9 mouse cellular contexts compared by ENCODE assay signal in genomic region chr4:57812916-57813575, GRCm38 (mm10).
DNase-seq lines count a peak whose midpoint lies in the region; ATAC-seq and TF ChIP-seq lines count a peak whose summit lies in the region.
"Had no signal": no experiment of that assay in that cellular context is flagged by ENCODE, and none has a peak within 500 bp of the region (broad histone marks: within the 10 kb centered on the region; RNA-seq: fewer than 3 reads in every experiment).

No protein-coding gene starts in this region.

- H3K36me3 ChIP-seq in neural tube, embryonic 13.5 days = no peaks in the 10 kb centered on the region
- no peaks in the 10 kb centered on the region for H3K36me3 ChIP-seq in embryonic facial prominence, embryonic 14.5 days (ENCODE audit: control insufficient read depth, insufficient read depth, low read length)
- no peaks in the 10 kb centered on the region for H3K36me3 ChIP-seq in kidney, adult 2 months (ENCODE audit: control insufficient read depth, insufficient read depth, low read length)
- peaks cover 4% of the 10 kb centered on the region; the same call in 1 of the 2 replicates for H3K36me3 ChIP-seq in lung, embryonic 16.5 days (ENCODE audit: control insufficient read depth, insufficient read depth, low read length)
- H3K36me3 ChIP-seq: neural tube, embryonic 12.5 days had no signal

- H3K9ac ChIP-seq in neural tube, embryonic 13.5 days = no peak overlapping the region
- H3K9ac ChIP-seq in embryonic facial prominence, embryonic 14.5 days (ENCODE audit: low read depth, low read length) = no peak overlapping the region
- H3K9ac ChIP-seq in lung, embryonic 16.5 days (ENCODE audit: low read length) = no peak overlapping the region
- H3K9ac ChIP-seq: neural tube, embryonic 12.5 days had no signal

- 65% methylated on average over 7 of the region's 7 CpGs for WGBS in neural tube, embryonic 13.5 days
- WGBS in embryonic facial prominence, embryonic 14.5 days = 33% methylated on average over 7 of the region's 7 CpGs
- 49% methylated on average over 7 of the region's 7 CpGs for WGBS in kidney, adult 2 months
- WGBS in lung, embryonic 16.5 days = 32% methylated on average over 7 of the region's 7 CpGs

- H3K9me3 ChIP-seq in neural tube, embryonic 13.5 days = no peaks in the 10 kb centered on the region
- 0 out of 2 replicates have a peak, but pooled peaks cover under 1% of the 10 kb centered on the region for H3K9me3 ChIP-seq in embryonic facial prominence, embryonic 14.5 days (ENCODE audit: control insufficient read depth, low read length)
- no peaks in the 10 kb centered on the region for H3K9me3 ChIP-seq in lung, embryonic 16.5 days (ENCODE audit: control insufficient read depth, low read length)

- ATAC-seq in neural tube, embryonic 13.5 days (ENCODE audit: low read depth) = no peak
- ATAC-seq in embryonic facial prominence, embryonic 14.5 days (ENCODE audit: low read depth) = peak; percentile 76
- ATAC-seq in lung, embryonic 16.5 days (ENCODE audit: low read depth) = peak; percentile 77
- ATAC-seq in cerebellum, adult (ENCODE audit: insufficient number of reproducible peaks, low FRiP score, low TSS enrichment) = no peak

- H3K4me1 ChIP-seq in neural tube, embryonic 13.5 days (replicated peaks) = 0 out of 2 replicates have a peak, but pooled peaks cover 4% of the 10 kb centered on the region
- no peaks in the 10 kb centered on the region for H3K4me1 ChIP-seq in embryonic facial prominence, embryonic 14.5 days (ENCODE audit: control insufficient read depth, insufficient read depth, low read length)
- H3K4me1 ChIP-seq in kidney, adult 2 months (ENCODE audit: control insufficient read depth, insufficient read depth, low read length) = peaks cover 7% of the 10 kb centered on the region
- peaks cover 15% of the 10 kb centered on the region for H3K4me1 ChIP-seq in lung, embryonic 16.5 days (replicated peaks; ENCODE audit: control insufficient read depth, insufficient read depth, low read length)

- no peak overlapping the region for H3K4me2 ChIP-seq in neural tube, embryonic 13.5 days
- no peak overlapping the region for H3K4me2 ChIP-seq in embryonic facial prominence, embryonic 14.5 days (ENCODE audit: low read depth, low read length)
- no peak overlapping the region for H3K4me2 ChIP-seq in lung, embryonic 16.5 days (ENCODE audit: low read depth, low read length)
- H3K4me2 ChIP-seq: neural tube, embryonic 12.5 days had no signal

- TF ChIP-seq POLR2A in kidney, adult 2 months (IDR thresholded peaks at IDR 0.05; ENCODE audit: low read depth, low read length) = no peak

- 0 out of 2 replicates have a peak overlapping the region, but pooled peaks have one; percentile 23 for H3K27ac ChIP-seq in neural tube, embryonic 13.5 days (replicated peaks)
- H3K27ac ChIP-seq in embryonic facial prominence, embryonic 14.5 days (replicated peaks; ENCODE audit: low read depth, low read length) = peak overlapping the region; percentile 61
- peak overlapping the region; percentile 73 for H3K27ac ChIP-seq in kidney, adult 2 months (ENCODE audit: insufficient read depth, low read depth, low read length)
- H3K27ac ChIP-seq in lung, embryonic 16.5 days (ENCODE audit: low read length) = peak overlapping the region; percentile 82
- H3K27ac ChIP-seq: neural tube, embryonic 12.5 days had no signal

- DNase-seq in neural tube, embryonic 10.5 days (ENCODE audit: extremely low spot score, low spot score) = no peak
- peak; percentile 71 for DNase-seq in embryonic facial prominence, embryonic 14.5 days (ENCODE audit: low spot score)
- peak; percentile 74 for DNase-seq in kidney, adult 2 months
- no peak for DNase-seq in retina, postnatal 1 day
- DNase-seq in c-Kit-positive CD71-positive TER-119-positive erythroid progenitor cells, embryonic 14.5 days (ENCODE audit: low spot score) = no peak

- H3K4me3 ChIP-seq in neural tube, embryonic 13.5 days = no peak overlapping the region
- no peak overlapping the region for H3K4me3 ChIP-seq in embryonic facial prominence, embryonic 14.5 days (ENCODE audit: low read depth, low read length)
- H3K4me3 ChIP-seq in kidney, adult 2 months (ENCODE audit: insufficient read depth, low read depth, low read length) = no peak overlapping the region
- no peak overlapping the region for H3K4me3 ChIP-seq in lung, embryonic 16.5 days (ENCODE audit: low read length)
- H3K4me3 ChIP-seq: neural tube, embryonic 12.5 days had no signal

- TF ChIP-seq CTCF in kidney, adult 2 months (conservative IDR thresholded peaks at IDR 0.05; ENCODE audit: insufficient read depth, insufficient read length, low read depth, low read length) = no peak

- H3K27me3 ChIP-seq in neural tube, embryonic 13.5 days = no peaks in the 10 kb centered on the region
- H3K27me3 ChIP-seq in embryonic facial prominence, embryonic 14.5 days (replicated peaks; ENCODE audit: control insufficient read depth, insufficient read depth, low read length) = no peaks in the 10 kb centered on the region
- no peaks in the 10 kb centered on the region for H3K27me3 ChIP-seq in kidney, adult 2 months (replicated peaks; ENCODE audit: control insufficient read depth, insufficient read depth, low read length)
- H3K27me3 ChIP-seq in lung, embryonic 16.5 days (ENCODE audit: control insufficient read depth, insufficient read depth, low read depth, low read length) = no peaks in the 10 kb centered on the region
- H3K27me3 ChIP-seq: neural tube, embryonic 12.5 days had no signal

Comparison
In these comparisons a context has a peak if more than half of its experiments do, and no peak if none do; other contexts are left out.
1. ATAC-seq: peak in embryonic facial prominence, embryonic 14.5 days (single experiment) and lung, embryonic 16.5 days (single experiment); none in neural tube, embryonic 13.5 days (single experiment) and cerebellum, adult (single experiment).
2. H3K27ac ChIP-seq: peak in every context shown above with its lines; median percentile 82 in lung, embryonic 16.5 days; 73 in kidney, adult 2 months; 61 in embryonic facial prominence, embryonic 14.5 days; 23 in neural tube, embryonic 13.5 days.
3. DNase-seq: peak in embryonic facial prominence, embryonic 14.5 days (single experiment) and kidney, adult 2 months (single experiment); none in neural tube, embryonic 10.5 days (single experiment), retina, postnatal 1 day (single experiment) and c-Kit-positive CD71-positive TER-119-positive erythroid progenitor cells, embryonic 14.5 days (single experiment).